Mouse (Mus musculus) ES-E14 (cell line): ENCODE measurements around the gene Ppdpf.

Experiments
- HCFC1 ChIP-seq: IDR thresholded peaks from 2 replicates; pipeline ENCODE4 v1.6.1; 2012; ENCODE audit warnings: low read length, inconsistent platforms, borderline replicate concordance; ENCODE audit not compliant: insufficient read depth
- MAFK ChIP-seq: IDR thresholded peaks from 2 replicates; pipeline ENCODE4 v1.6.1; 2014; ENCODE audit warnings: mild to moderate bottlenecking, low read depth, low read length, inconsistent platforms; ENCODE audit not compliant: insufficient read depth
- ZNF384 ChIP-seq: IDR thresholded peaks from 2 replicates; pipeline ENCODE4 v1.6.1; 2012; ENCODE audit warnings: low read depth, low read length, inconsistent platforms

DNA sequence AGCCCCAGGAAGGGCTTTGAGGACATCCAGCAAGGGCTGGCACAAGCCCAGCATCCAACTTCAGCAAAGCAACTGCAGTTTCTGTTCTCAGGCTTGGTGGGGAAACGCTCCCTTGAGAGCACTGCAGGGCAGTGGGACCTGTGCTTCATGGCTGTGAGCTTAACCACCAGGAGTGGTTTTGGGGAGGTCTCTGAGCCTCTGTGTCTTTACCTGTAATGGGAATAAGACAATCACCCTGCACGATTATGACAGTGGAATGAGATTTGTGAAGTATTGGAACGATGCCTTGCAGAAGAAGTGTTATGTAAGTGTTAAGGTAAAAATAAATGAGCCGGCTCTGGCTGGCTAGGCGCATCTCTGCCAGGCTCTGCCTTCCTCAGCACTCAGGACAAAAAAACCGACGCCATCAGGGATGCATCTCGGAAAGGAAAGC is 44.3 kb upstream of the Ppdpf start:
- TF ChIP-seq HCFC1: no peak
- TF ChIP-seq ZNF384: no peak
- TF ChIP-seq MAFK: no peak
